Mouse (Mus musculus): ENCODE results near the gene Nr5a1.

DNA sequence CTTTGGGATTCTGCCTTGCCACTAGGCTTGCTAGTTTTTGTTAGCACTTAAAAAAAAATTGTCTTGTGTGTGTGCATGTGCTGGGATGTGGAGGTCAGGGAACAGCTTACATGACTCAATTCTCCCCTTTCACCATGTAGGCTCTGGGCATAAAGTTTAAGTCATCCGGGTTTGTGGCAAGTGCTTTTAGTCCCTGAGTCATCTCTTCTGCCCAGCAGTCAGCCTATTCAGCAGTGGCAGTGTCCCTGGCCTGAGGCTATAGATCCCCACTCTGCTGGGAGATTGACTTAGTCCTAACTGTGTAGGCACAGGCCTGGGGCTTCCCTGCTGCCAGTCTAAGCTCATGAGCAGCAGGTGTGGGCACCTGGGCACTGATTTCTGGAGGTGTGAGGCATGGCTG, 24.5 kb downstream of the Nr5a1 start:
- no peak for TF ChIP-seq CTCF (IDR thresholded peaks at IDR 0.05; ENCODE audit: borderline replicate concordance, insufficient read depth, low read depth, low read length)
- TF ChIP-seq POLR2A (IDR thresholded peaks at IDR 0.05; ENCODE audit: borderline replicate concordance, insufficient read depth, low read length) = no peak

All from cerebellum, adult 2 months (tissue).